Mouse (Mus musculus) heart, postnatal 0 days (tissue): ENCODE measurements at regions not wholly inside any gene's neighbourhood (a gene's known extent, or its start where the extent isn't known, plus 50 kb on each side); places are given as distances from the start of the nearest gene placed in this dataset.

Source experiments
- ATAC-seq: fragments of 200-750 bp; cut with Nextera tagmentation; 2 replicates; pipeline ENCODE4 v1.8.0; 2017; ENCODE audit warnings: low read depth, moderate number of reproducible peaks, moderate library complexity; ENCODE audit not compliant: insufficient read depth
- DNase-seq: peaks from one replicate; pipeline ENCODE4 v3.0.0-alpha.2; 2016; ENCODE audit warnings: low spot score
- H3K27ac ChIP-seq: fragments of 300-500 bp; sonication (generic); 2 replicates; pipeline ENCODE4 v1.5.1; 2014; ENCODE audit warnings: low read depth, mild to moderate bottlenecking
- H3K27me3 ChIP-seq: fragments of 300-500 bp; sonication (generic); 2 replicates; pipeline ENCODE4 v1.6.1; 2014; ENCODE audit warnings: low read length, mixed read lengths; ENCODE audit not compliant: control insufficient read depth, insufficient read depth
- H3K36me3 ChIP-seq: fragments of 300-500 bp; sonication (generic); replicated peaks from 2 replicates; pipeline ENCODE4 v1.6.1; 2014; ENCODE audit warnings: low read length, mixed read lengths; ENCODE audit not compliant: control insufficient read depth, insufficient read depth
- H3K4me1 ChIP-seq: fragments of 300-500 bp; sonication (generic); 2 replicates; pipeline ENCODE4 v1.6.1; 2014; ENCODE audit warnings: antibody characterized with exemption; ENCODE audit not compliant: control insufficient read depth, insufficient read depth
- H3K4me2 ChIP-seq: fragments of 300-500 bp; sonication (generic); 2 replicates; pipeline ENCODE4 v1.6.1; 2014; ENCODE audit warnings: low read depth, mild to moderate bottlenecking, low read length, moderate library complexity
- H3K4me3 ChIP-seq: fragments of 300-500 bp; sonication (generic); 2 replicates; pipeline ENCODE4 v1.5.1; 2014; ENCODE audit warnings: low read depth, low read length
- H3K9ac ChIP-seq: fragments of 300-500 bp; sonication (generic); replicated peaks from 2 replicates; pipeline ENCODE4 v1.6.1; 2014; ENCODE audit warnings: low read depth, low read length, mixed read lengths
- H3K9me3 ChIP-seq: fragments of 300-500 bp; sonication (generic); replicated peaks from 2 replicates; pipeline ENCODE4 v1.6.1; 2016; ENCODE audit warnings: low read length; ENCODE audit not compliant: control insufficient read depth
- CTCF ChIP-seq: IDR thresholded peaks from 2 replicates; pipeline ENCODE4 v1.5.1; 2016; ENCODE audit warnings: antibody characterized with exemption, control low read depth, low read depth
- EP300 ChIP-seq: IDR thresholded peaks from 2 replicates; pipeline ENCODE4 v1.6.1; 2016; ENCODE audit warnings: antibody characterized with exemption, low read depth
- WGBS: fragments of 180-500 bp; shearing (Covaris S2); extraction: QIAGEN DNeasy Blood & Tissue Kit; methylation state at CpG from one replicate; pipeline ENCODE4 v1.1.7; 2014; 5-methylcytosine and 5-hydroxymethylcytosine counted together

GRCm38 (mm10) chr6:140194276-140194675, 153.0 kb upstream of the Plcz1 start:
- TF ChIP-seq CTCF (no peak), EP300 (no peak)
- no peak overlapping the region for H3K27ac ChIP-seq
- H3K36me3 ChIP-seq = no peaks in the 10 kb centered on the region
- DNase-seq (no peak), ATAC-seq (no peak)
- no peaks in the 10 kb centered on the region for H3K9me3 ChIP-seq
- no peak overlapping the region for H3K4me2 ChIP-seq
- no peaks in the 10 kb centered on the region for H3K27me3 ChIP-seq
- H3K4me1 ChIP-seq = no peaks in the 10 kb centered on the region
- H3K4me3 ChIP-seq = no peak overlapping the region
- 80% methylated on average over 2 of the region's 2 CpGs for WGBS
- H3K9ac ChIP-seq = no peak overlapping the region

GRCm38 (mm10) chr6:140193084-140193939, 152.1 kb upstream of the Plcz1 start:
- H3K4me3 ChIP-seq = no peak overlapping the region
- no peak overlapping the region for H3K4me2 ChIP-seq
- ATAC-seq = peak; percentile 39; the same call in 1 of the 2 replicates
- H3K9ac ChIP-seq = no peak overlapping the region
- H3K9me3 ChIP-seq = no peaks in the 10 kb centered on the region
- WGBS = 31% methylated on average over 9 of the region's 9 CpGs
- no peaks in the 10 kb centered on the region for H3K36me3 ChIP-seq
- no peak for TF ChIP-seq EP300
- peak; percentile 8 for DNase-seq
- no peaks in the 10 kb centered on the region for H3K4me1 ChIP-seq
- H3K27ac ChIP-seq = no peak overlapping the region
- no peaks in the 10 kb centered on the region for H3K27me3 ChIP-seq

- Histone ChIP-seq H3K27me3 (no peaks in the 10 kb centered on the region), H3K9me3 (no peaks in the 10 kb centered on the region), H3K36me3 (no peaks in the 10 kb centered on the region), H3K27ac (no peak overlapping the region), H3K4me3 (no peak overlapping the region), H3K9ac (no peak overlapping the region), H3K4me1 (no peaks in the 10 kb centered on the region), H3K4me2 (no peak overlapping the region)
- DNase-seq (no peak), ATAC-seq (no peak)
- WGBS = 85% methylated on average over 17 of the region's 17 CpGs
- TF ChIP-seq CTCF (no peak), EP300 (no peak)
Observed at GRCm38 (mm10) chr6:140192526-140192925, 151.3 kb upstream of the Plcz1 start.

- Histone ChIP-seq H3K4me2 (no peak overlapping the region), H3K4me3 (no peak overlapping the region), H3K9me3 (no peaks in the 10 kb centered on the region), H3K27ac (no peak overlapping the region), H3K36me3 (no peaks in the 10 kb centered on the region), H3K4me1 (no peaks in the 10 kb centered on the region), H3K27me3 (no peaks in the 10 kb centered on the region), H3K9ac (no peak overlapping the region)
- TF ChIP-seq CTCF (no peak), EP300 (no peak)
- WGBS = 80% methylated on average over 4 of the region's 4 CpGs
- ATAC-seq (no peak), DNase-seq (no peak)
Observed at GRCm38 (mm10) chr6:140191341-140191740, 150.1 kb upstream of the Plcz1 start.

GRCm38 (mm10) chr6:140189601-140190000, 148.3 kb upstream of the Plcz1 start:
- TF ChIP-seq CTCF (no peak), EP300 (no peak)
- Histone ChIP-seq H3K9ac (no peak overlapping the region), H3K4me1 (no peaks in the 10 kb centered on the region), H3K4me2 (no peak overlapping the region), H3K9me3 (no peaks in the 10 kb centered on the region), H3K4me3 (no peak overlapping the region), H3K27ac (no peak overlapping the region), H3K36me3 (no peaks in the 10 kb centered on the region), H3K27me3 (no peaks in the 10 kb centered on the region)
- WGBS = 86% methylated on average over 9 of the region's 9 CpGs
- ATAC-seq (no peak), DNase-seq (no peak)

GRCm38 (mm10) chr6:140187733-140188132, 146.5 kb upstream of the Plcz1 start:
- H3K9me3 ChIP-seq = no peaks in the 10 kb centered on the region
- ATAC-seq = no peak
- 82% methylated on average over 3 of the region's 3 CpGs for WGBS

More at GRCm38 (mm10) chr6:140187733-140188132, 146.5 kb upstream of the Plcz1 start:
- Histone ChIP-seq H3K4me3 (no peak overlapping the region), H3K4me2 (no peak overlapping the region), H3K27me3 (no peaks in the 10 kb centered on the region), H3K27ac (no peak overlapping the region), H3K36me3 (no peaks in the 10 kb centered on the region), H3K9ac (no peak overlapping the region), H3K4me1 (no peaks in the 10 kb centered on the region)
- TF ChIP-seq EP300 (no peak), CTCF (no peak)
- DNase-seq = no peak
